In the genomic region with DNA sequence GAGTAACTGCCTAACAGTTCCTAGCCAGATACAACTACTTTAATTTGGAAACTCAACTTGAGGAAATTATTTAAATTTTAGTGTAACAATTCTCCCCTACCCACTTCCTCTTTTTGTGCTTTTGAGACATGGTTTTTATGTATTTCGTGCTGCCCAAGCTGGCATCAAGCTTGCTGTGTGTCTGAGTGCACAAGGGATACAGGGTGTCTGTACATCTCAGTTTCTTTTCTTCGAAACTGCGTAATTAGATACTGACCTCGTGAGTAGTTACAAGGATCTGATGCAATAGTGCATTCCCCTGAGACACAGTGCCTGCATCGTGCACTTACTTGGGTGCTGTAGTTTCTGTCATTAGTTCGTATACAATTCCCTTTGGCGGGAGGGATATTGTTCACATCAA, we compare ENCODE assay signal across 25 mouse cellular contexts.
DNase-seq lines count a peak whose midpoint lies in the region; ATAC-seq and TF ChIP-seq lines count a peak whose summit lies in the region.
"Had no signal": no experiment of that assay in that cellular context is flagged by ENCODE, and none has a peak within 500 bp of the region (broad histone marks: within the 10 kb centered on the region; RNA-seq: fewer than 3 reads in every experiment).

No protein-coding gene starts in this region.

- peaks cover 26% of the 10 kb centered on the region for H3K4me1 ChIP-seq in bone marrow macrophage, adult 2 months (ENCODE audit: control insufficient read depth, insufficient read depth, low read length)

- H3K27ac ChIP-seq in layer of hippocampus, adult 2 months = 0 out of 2 replicates have a peak overlapping the region, but pooled peaks have one; percentile 85
- H3K27ac ChIP-seq in bone marrow macrophage, adult 2 months (ENCODE audit: insufficient read depth, low read depth, low read length) = peak overlapping the region; percentile 24
- H3K27ac ChIP-seq: embryonic facial prominence, embryonic 10.5 days; heart, adult 2 months; heart, embryonic 13.5 days; left cerebral cortex, adult 2 months; liver, embryonic 14.5 days had no signal

- no peak for TF ChIP-seq CTCF in layer of hippocampus, adult 2 months (conservative IDR thresholded peaks at IDR 0.05)
- TF ChIP-seq CTCF in bone marrow macrophage, adult 2 months (IDR thresholded peaks at IDR 0.05; ENCODE audit: low read depth, low read length) = no peak

- no peak for TF ChIP-seq POLR2A in bone marrow macrophage, adult 2 months (IDR thresholded peaks at IDR 0.05; ENCODE audit: borderline replicate concordance, low read depth, low read length)

- H3K4me3 ChIP-seq in layer of hippocampus, adult 2 months = no peak overlapping the region
- H3K4me3 ChIP-seq in bone marrow macrophage, adult 2 months (ENCODE audit: insufficient read depth, low read length) = no peak overlapping the region
- H3K4me3 ChIP-seq: embryonic facial prominence, embryonic 10.5 days; forebrain, embryonic 15.5 days; heart, adult 2 months; heart, embryonic 13.5 days; hindbrain, embryonic 12.5 days; left cerebral cortex, adult 2 months had no signal

- DNase-seq in layer of hippocampus, adult 2 months (ENCODE audit: low spot score in 2 of 2) = no peak
- no peak for DNase-seq in layer of hippocampus, postnatal 25 days (ENCODE audit: extremely low spot score in 1 of 2, low spot score in 1 of 2)
- peak; percentile 66 for DNase-seq in A20 (ENCODE audit: low read depth, low spot score)
- DNase-seq in urinary bladder, postnatal 14 days (ENCODE audit: low spot score) = no peak
- no peak for DNase-seq in frontal cortex, postnatal 10 days (ENCODE audit: low spot score in 2 of 2)
- DNase-seq in embryo, embryonic 10.5 days (ENCODE audit: low spot score) = no peak
- DNase-seq: adrenal gland, postnatal 10 days; cerebellum, adult 2 months; gastrocnemius, postnatal 10 days; heart, adult 2 months; heart, postnatal 14 days; kidney, postnatal 36 days; layer of hippocampus, adult 9-11 months; spleen, adult 18-20 months; thymus, adult 2 months had no signal

- ATAC-seq in megakaryocyte progenitor cell, adult 5-6 weeks (replicated peaks; ENCODE audit: poor library complexity) = peak; percentile 83
- ATAC-seq: activated CD4-positive, CD25-positive, alpha-beta regulatory T cell, adult 4 months; intestine, postnatal 0 days had no signal
